Mouse (Mus musculus): ENCODE data around the gene Sidt2.
A peak's percentile ranks its signal among the peaks of the same experiment; 100 is the strongest.

GRCm38 (mm10) chr9:45906355-45907077 lies 48.5 kb downstream of the Sidt2 start, which contains the start of the genes Pcsk7 and Rnf214:
- TF ChIP-seq CTCF (IDR thresholded peaks at IDR 0.05; ENCODE audit: low read depth): peak; percentile 63
- 0 out of 2 replicates have a peak, but pooled peaks have one; percentile 41 for TF ChIP-seq EP300 (IDR thresholded peaks at IDR 0.05; ENCODE audit: low read depth)

All from heart, postnatal 0 days (tissue).